Mouse (Mus musculus) bone marrow macrophage, adult 2 months (primary cell): Measurements from ENCODE around the gene Abhd2.

Experiments
- CTCF ChIP-seq: IDR thresholded peaks from 2 replicates; pipeline ENCODE4 v1.5.1; 2012; ENCODE audit warnings: low read depth, mild to moderate bottlenecking, low read length, moderate library complexity
- POLR2A ChIP-seq: IDR thresholded peaks from 2 replicates; pipeline ENCODE4 v1.6.1; 2012; ENCODE audit warnings: mild to moderate bottlenecking, low read depth, low read length, borderline replicate concordance

GRCm38 (mm10) chr7:79241931-79242625, 30.9 kb upstream of the Abhd2 start:
- no peak for TF ChIP-seq CTCF
- TF ChIP-seq POLR2A, result no peak
